Mouse (Mus musculus) skeletal muscle tissue, adult 2 months (tissue): ENCODE measurements at regions not wholly inside any gene's neighbourhood (a gene's known extent, or its start where the extent isn't known, plus 50 kb on each side); places are given as distances from the start of the nearest gene placed in this dataset.

Experiments used
- DNase-seq: peaks from one replicate; pipeline ENCODE4 v3.0.0-alpha.2; 2012; ENCODE audit warnings: low read depth, low spot score

GRCm38 (mm10) chr17:81941317-81941716, 203.1 kb upstream of the Slc8a1 start:
- no peak for DNase-seq

DNA sequence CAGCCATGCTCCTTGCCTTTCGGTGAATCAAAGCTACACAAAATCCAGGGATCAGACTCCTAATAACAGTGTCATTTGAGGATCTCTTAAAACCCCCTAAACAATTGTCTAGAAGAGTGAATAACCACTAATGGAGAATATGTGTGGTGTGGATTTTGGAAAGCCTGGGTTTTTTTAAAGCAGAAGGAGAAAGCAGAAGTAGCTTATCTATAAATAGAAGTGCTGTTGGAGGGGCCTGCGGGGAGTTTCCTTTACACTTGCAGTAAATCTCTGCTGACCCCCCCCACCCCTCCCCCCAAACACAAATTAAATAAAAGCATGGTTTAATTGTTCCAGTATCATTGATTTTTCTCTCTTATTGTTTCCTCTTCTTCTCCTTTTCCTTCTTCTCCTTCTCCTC, 192.6 kb upstream of the Slc8a1 start:
- DNase-seq = no peak

GRCm38 (mm10) chr17:81906481-81907012, 168.4 kb upstream of the Slc8a1 start:
- DNase-seq = no peak

GRCm38 (mm10) chr17:81901999-81902665, 164.0 kb upstream of the Slc8a1 start:
- DNase-seq = peak; percentile 10

- no peak for DNase-seq
Measured at GRCm38 (mm10) chr17:81898984-81899383, 160.8 kb upstream of the Slc8a1 start.

- no peak for DNase-seq
Measured at GRCm38 (mm10) chr17:81878136-81878535, 140.0 kb upstream of the Slc8a1 start.

DNA sequence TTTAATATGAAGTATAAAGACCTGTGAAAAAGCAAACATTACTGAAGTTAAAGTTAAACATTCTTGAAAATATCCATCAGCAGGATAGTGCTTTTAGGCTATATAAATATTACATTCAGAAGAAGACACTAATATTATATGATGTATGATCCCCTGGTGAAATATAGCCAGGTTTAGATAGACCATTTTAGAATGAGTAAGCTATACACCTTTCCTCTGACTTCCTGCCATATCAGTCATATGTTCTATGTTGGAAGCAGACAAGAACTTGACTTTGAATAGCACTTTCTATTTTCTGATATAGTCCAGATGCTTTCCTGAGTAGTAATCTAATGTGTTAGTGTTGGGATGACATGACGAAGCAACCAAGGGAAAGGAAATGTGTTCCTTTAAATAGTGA, 128.5 kb upstream of the Slc8a1 start:
- no peak for DNase-seq

DNA sequence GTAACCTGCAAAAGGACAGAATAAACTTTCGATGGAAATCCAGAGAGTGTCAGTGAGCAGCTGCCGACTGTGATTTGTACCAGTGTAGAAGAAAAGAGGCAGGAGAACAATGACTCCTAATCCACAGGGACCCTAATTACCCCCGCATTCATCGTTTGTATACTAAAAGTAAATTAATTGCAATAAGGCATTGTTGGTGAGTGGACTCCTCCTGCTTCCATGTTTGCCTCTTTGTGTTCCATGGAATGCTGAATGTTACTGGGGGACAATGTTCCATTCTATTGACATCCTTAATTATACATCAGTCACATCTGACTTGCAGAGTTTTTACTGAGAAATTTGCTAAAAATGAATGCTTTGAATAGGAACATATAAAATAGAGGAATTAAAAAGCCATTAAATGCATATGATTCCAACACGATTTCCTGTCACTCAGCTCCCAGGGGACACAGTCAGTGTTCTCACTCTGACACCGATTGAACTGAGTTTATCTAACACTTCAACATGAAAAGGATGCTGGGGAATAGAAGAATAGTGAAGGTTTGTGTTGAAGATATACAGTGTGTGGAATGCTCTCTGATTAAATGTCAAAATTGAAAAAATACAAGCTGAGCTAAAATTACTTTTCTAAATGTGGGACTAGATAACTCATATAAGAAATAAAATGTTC, 111.3 kb upstream of the Slc8a1 start:
- DNase-seq = no peak

DNA sequence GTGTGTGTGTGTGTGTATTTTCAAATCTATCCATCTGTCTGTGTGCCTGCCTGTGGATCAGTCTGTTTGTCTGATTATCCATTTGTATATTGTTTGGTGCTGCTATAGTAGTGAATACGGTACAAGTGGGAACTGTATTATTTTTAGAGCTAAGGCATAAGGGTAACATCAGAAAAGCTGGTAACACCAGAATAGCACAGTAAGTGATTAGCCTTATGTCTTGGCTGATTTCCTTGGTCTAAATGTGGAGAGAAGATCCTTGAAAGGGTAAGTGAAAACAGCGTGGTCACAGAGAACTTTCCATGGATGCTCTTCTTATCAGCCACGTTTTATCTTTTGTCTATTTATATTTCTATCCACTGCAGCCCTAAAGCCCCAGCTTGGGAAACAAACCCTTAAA, 105.6 kb upstream of the Slc8a1 start:
- no peak for DNase-seq

GRCm38 (mm10) chr17:81797827-81798376, 59.7 kb upstream of the Slc8a1 start:
- no peak for DNase-seq

- DNase-seq = no peak
Measured at GRCm38 (mm10) chr17:81788781-81789180, 50.6 kb upstream of the Slc8a1 start.
